Mouse (Mus musculus) bone marrow macrophage, adult 2 months (primary cell): ENCODE measurements at regions not wholly inside any gene's neighbourhood (a gene's known extent, or its start where the extent isn't known, plus 50 kb on each side); places are given as distances from the start of the nearest gene placed in this dataset.

Experiments
- CTCF ChIP-seq: IDR thresholded peaks from 2 replicates; pipeline ENCODE4 v1.5.1; 2012; ENCODE audit warnings: low read depth, mild to moderate bottlenecking, low read length, moderate library complexity
- POLR2A ChIP-seq: IDR thresholded peaks from 2 replicates; pipeline ENCODE4 v1.6.1; 2012; ENCODE audit warnings: mild to moderate bottlenecking, low read depth, low read length, borderline replicate concordance

- TF ChIP-seq POLR2A (no peak), CTCF (no peak)
These were observed 414.5 kb upstream of the 4930578C19Rik start for GRCm38 (mm10) chrX:18875734-18876133.
